Mouse (Mus musculus): ENCODE measurements at regions not wholly inside any gene's neighbourhood (a gene's known extent, or its start where the extent isn't known, plus 50 kb on each side); places are given as distances from the start of the nearest gene placed in this dataset.
A peak's percentile ranks its signal among the peaks of the same experiment; 100 is the strongest.

GRCm38 (mm10) chr17:47214111-47214510 is 154.6 kb upstream of the Mrps10 start:
- ATAC-seq (replicated peaks) = no peak
- Histone ChIP-seq H3K27ac (no peak overlapping the region), H3K9me3 (no peaks in the 10 kb centered on the region), H3K4me1 (peaks cover 5% of the 10 kb centered on the region; the same call in 1 of the 2 replicates), H3K9ac (no peak overlapping the region), H3K4me3 (no peak overlapping the region), H3K4me2 (no peak overlapping the region), H3K36me3 (replicated peaks) (no peaks in the 10 kb centered on the region), H3K27me3 (replicated peaks) (no peaks in the 10 kb centered on the region)
- 98% methylated on average over 8 of the region's 8 CpGs for WGBS

- no peaks in the 10 kb centered on the region for H3K36me3 ChIP-seq (replicated peaks)
- no peaks in the 10 kb centered on the region for H3K27me3 ChIP-seq (replicated peaks)
- H3K9ac ChIP-seq = no peak overlapping the region
- ATAC-seq (replicated peaks) = no peak
- no peaks in the 10 kb centered on the region for H3K9me3 ChIP-seq
- peaks cover 5% of the 10 kb centered on the region; the same call in 1 of the 2 replicates for H3K4me1 ChIP-seq
- H3K4me2 ChIP-seq = no peak overlapping the region
- H3K4me3 ChIP-seq = no peak overlapping the region
- whole genome bisulfite sequencing = 75% methylated on average over 22 of the region's 22 CpGs
- no peak overlapping the region for H3K27ac ChIP-seq
These were observed 158.1 kb upstream of the Mrps10 start for GRCm38 (mm10) chr17:47210441-47211196.

GRCm38 (mm10) chr17:47208886-47209585 is 159.7 kb upstream of the Mrps10 start:
- no peaks in the 10 kb centered on the region for H3K27me3 ChIP-seq (replicated peaks)
- H3K9ac ChIP-seq = no peak overlapping the region
- peak; percentile 72; the same call in 1 of the 2 replicates for ATAC-seq (replicated peaks)
- H3K4me1 ChIP-seq = peaks cover 5% of the 10 kb centered on the region; the same call in 1 of the 2 replicates
- WGBS = 75% methylated on average over 16 of the region's 16 CpGs
- H3K27ac ChIP-seq = 0 out of 2 replicates have a peak overlapping the region, but pooled peaks have one; percentile 17
- H3K4me2 ChIP-seq = no peak overlapping the region
- no peaks in the 10 kb centered on the region for H3K9me3 ChIP-seq
- H3K36me3 ChIP-seq (replicated peaks) = no peaks in the 10 kb centered on the region
- no peak overlapping the region for H3K4me3 ChIP-seq

GRCm38 (mm10) chr17:47207471-47207870 is 161.2 kb upstream of the Mrps10 start:
- 95% methylated on average over 4 of the region's 4 CpGs for WGBS
- ATAC-seq (replicated peaks) = no peak
- H3K9ac ChIP-seq = no peak overlapping the region
- peaks cover 5% of the 10 kb centered on the region; the same call in 1 of the 2 replicates for H3K4me1 ChIP-seq
- H3K4me3 ChIP-seq = no peak overlapping the region
- H3K27me3 ChIP-seq (replicated peaks) = no peaks in the 10 kb centered on the region
- H3K27ac ChIP-seq = no peak overlapping the region
- H3K9me3 ChIP-seq = no peaks in the 10 kb centered on the region
- no peak overlapping the region for H3K4me2 ChIP-seq
- no peaks in the 10 kb centered on the region for H3K36me3 ChIP-seq (replicated peaks)

GRCm38 (mm10) chr17:47204470-47205162 is 164.1 kb upstream of the Mrps10 start:
- H3K9ac ChIP-seq = no peak overlapping the region
- peaks cover 5% of the 10 kb centered on the region; the same call in 1 of the 2 replicates for H3K4me1 ChIP-seq
- no peaks in the 10 kb centered on the region for H3K9me3 ChIP-seq
- H3K36me3 ChIP-seq (replicated peaks) = no peaks in the 10 kb centered on the region
- no peak overlapping the region for H3K27ac ChIP-seq
- 73% methylated on average over 7 of the region's 7 CpGs for WGBS
- no peak overlapping the region for H3K4me2 ChIP-seq
- H3K27me3 ChIP-seq (replicated peaks) = no peaks in the 10 kb centered on the region
- no peak overlapping the region for H3K4me3 ChIP-seq
- no peak for ATAC-seq (replicated peaks)

- ATAC-seq (replicated peaks) = no peak
- Histone ChIP-seq H3K27me3 (replicated peaks) (no peaks in the 10 kb centered on the region), H3K36me3 (replicated peaks) (no peaks in the 10 kb centered on the region), H3K4me1 (peaks cover 28% of the 10 kb centered on the region), H3K9ac (no peak overlapping the region), H3K4me3 (no peak overlapping the region), H3K4me2 (no peak overlapping the region), H3K9me3 (no peaks in the 10 kb centered on the region), H3K27ac (no peak overlapping the region)
- 82% methylated on average over 10 of the region's 10 CpGs for WGBS
These were observed 169.5 kb upstream of the Mrps10 start for GRCm38 (mm10) chr17:47199206-47199605.

- no peaks in the 10 kb centered on the region for H3K27me3 ChIP-seq (replicated peaks)
- H3K9ac ChIP-seq = no peak overlapping the region
- no peak overlapping the region for H3K4me2 ChIP-seq
- H3K36me3 ChIP-seq (replicated peaks) = no peaks in the 10 kb centered on the region
- H3K4me3 ChIP-seq = no peak overlapping the region
- peaks cover 28% of the 10 kb centered on the region for H3K4me1 ChIP-seq
- ATAC-seq (replicated peaks) = no peak
- WGBS = 49% methylated on average over 7 of the region's 7 CpGs
- no peaks in the 10 kb centered on the region for H3K9me3 ChIP-seq
- H3K27ac ChIP-seq = peak overlapping the region; percentile 29; the same call in 1 of the 2 replicates
These were observed 170.7 kb upstream of the Mrps10 start for GRCm38 (mm10) chr17:47197957-47198356.

GRCm38 (mm10) chr17:47196992-47197391 is 171.7 kb upstream of the Mrps10 start:
- no peak overlapping the region for H3K4me3 ChIP-seq
- no peak overlapping the region for H3K9ac ChIP-seq
- no peaks in the 10 kb centered on the region for H3K36me3 ChIP-seq (replicated peaks)
- ATAC-seq (replicated peaks) = no peak
- no peaks in the 10 kb centered on the region for H3K27me3 ChIP-seq (replicated peaks)
- H3K9me3 ChIP-seq = no peaks in the 10 kb centered on the region
- no peak overlapping the region for H3K27ac ChIP-seq
- 57% methylated on average over 6 of the region's 6 CpGs for WGBS
- H3K4me2 ChIP-seq = no peak overlapping the region
- H3K4me1 ChIP-seq = peaks cover 26% of the 10 kb centered on the region

- Histone ChIP-seq H3K36me3 (replicated peaks) (no peaks in the 10 kb centered on the region), H3K4me2 (no peak overlapping the region), H3K4me3 (no peak overlapping the region), H3K27me3 (replicated peaks) (no peaks in the 10 kb centered on the region), H3K4me1 (peaks cover 25% of the 10 kb centered on the region), H3K9ac (no peak overlapping the region), H3K27ac (no peak overlapping the region), H3K9me3 (no peaks in the 10 kb centered on the region)
- no peak for ATAC-seq (replicated peaks)
- WGBS = 69% methylated on average over 7 of the region's 7 CpGs
These were observed 172.7 kb upstream of the Mrps10 start for GRCm38 (mm10) chr17:47195981-47196380.

- no peak overlapping the region for H3K4me2 ChIP-seq
- no peak overlapping the region for H3K9ac ChIP-seq
- H3K4me1 ChIP-seq = peaks cover 31% of the 10 kb centered on the region
- H3K4me3 ChIP-seq = no peak overlapping the region
- no peaks in the 10 kb centered on the region for H3K9me3 ChIP-seq
- no peaks in the 10 kb centered on the region for H3K36me3 ChIP-seq (replicated peaks)
- H3K27me3 ChIP-seq (replicated peaks) = no peaks in the 10 kb centered on the region
- WGBS = 94% methylated on average over 14 of the region's 14 CpGs
- no peak overlapping the region for H3K27ac ChIP-seq
- no peak for ATAC-seq (replicated peaks)
These were observed 174.1 kb upstream of the Mrps10 start for GRCm38 (mm10) chr17:47194463-47195012.

- 87% methylated on average over 3 of the region's 3 CpGs for WGBS
- H3K9me3 ChIP-seq = no peaks in the 10 kb centered on the region
These were observed 177.3 kb upstream of the Mrps10 start for GRCm38 (mm10) chr17:47191416-47191815.

GRCm38 (mm10) chr17:47189770-47190169 is 178.9 kb upstream of the Mrps10 start:
- WGBS = 74% methylated on average over 7 of the region's 7 CpGs
- Histone ChIP-seq H3K27me3 (replicated peaks) (no peaks in the 10 kb centered on the region), H3K36me3 (replicated peaks) (no peaks in the 10 kb centered on the region), H3K4me1 (peaks cover 9% of the 10 kb centered on the region), H3K9me3 (no peaks in the 10 kb centered on the region), H3K27ac (no peak overlapping the region), H3K4me2 (no peak overlapping the region), H3K9ac (no peak overlapping the region), H3K4me3 (no peak overlapping the region)
- no peak for ATAC-seq (replicated peaks)

More at GRCm38 (mm10) chr17:47191416-47191815, 177.3 kb upstream of the Mrps10 start:
- Histone ChIP-seq H3K9ac (no peak overlapping the region), H3K27me3 (replicated peaks) (no peaks in the 10 kb centered on the region), H3K4me1 (peaks cover 9% of the 10 kb centered on the region), H3K4me2 (no peak overlapping the region), H3K27ac (no peak overlapping the region), H3K36me3 (replicated peaks) (no peaks in the 10 kb centered on the region), H3K4me3 (no peak overlapping the region)
- no peak for ATAC-seq (replicated peaks)
